Mouse (Mus musculus) MEL (cell line): Measurements from ENCODE around the gene Cggbp1. TPM values are rescaled to one million over a fixed set of nuclear protein-coding genes. Genes with fewer than 3 reads are reported as not detected.
A peak's percentile ranks its signal among the peaks of the same experiment; 100 is the strongest.

ENCODE experiments used
- DNase-seq: peaks from one replicate; pipeline ENCODE4 v3.0.0; 2011; ENCODE audit warnings: low read depth, low spot score
- H3K27ac ChIP-seq: 2 replicates; pipeline ENCODE4 v1.5.1; 2012; ENCODE audit warnings: low read depth, mild to moderate bottlenecking, control low read depth, low read length, moderate library complexity; ENCODE audit not compliant: control insufficient read depth
- H3K27me3 ChIP-seq, 2 experiments: fragments of 150-350 bp in 1 of 2; sonication (generic) in 1 of 2; 2 replicates each; pipeline ENCODE4 v1.6.1; 2012; ENCODE audit warnings: low read length in 2 of 2, mild to moderate bottlenecking in 2 of 2, improper control_type of control experiment in 1 of 2, moderate library complexity in 1 of 2; ENCODE audit not compliant: insufficient read depth in 2 of 2, control insufficient read depth in 1 of 2
- H3K36me3 ChIP-seq, 2 experiments: 2 replicates each; pipeline ENCODE4 v1.6.1; 2012 to 2014; ENCODE audit warnings: low read length in 2 of 2, improper control_type of control experiment in 1 of 2, inconsistent platforms in 1 of 2, mild to moderate bottlenecking in 1 of 2; ENCODE audit not compliant: insufficient read depth in 2 of 2, control insufficient read depth in 1 of 2
- H3K4me1 ChIP-seq, 2 experiments: fragments of 150-350 bp in 1 of 2; sonication (generic) in 1 of 2; 2 replicates each; pipeline ENCODE4 v1.6.1; 2012; ENCODE audit warnings: low read length in 2 of 2, improper control_type of control experiment in 1 of 2, mild to moderate bottlenecking in 1 of 2; ENCODE audit not compliant: insufficient read depth in 2 of 2, control insufficient read depth in 1 of 2
- H3K4me3 ChIP-seq, 2 experiments: fragments of 150-350 bp in 1 of 2; sonication (generic) in 1 of 2; 2 replicates each; pipeline ENCODE4 v1.5.1; 2012; ENCODE audit warnings: low read depth in 2 of 2, low read length in 2 of 2, mild to moderate bottlenecking in 2 of 2, moderate library complexity in 2 of 2, control low read depth in 1 of 2, improper control_type of control experiment in 1 of 2; ENCODE audit not compliant: control insufficient read depth in 1 of 2, insufficient read depth in 1 of 2
- H3K79me2 ChIP-seq: 2 replicates; pipeline ENCODE4 v1.6.1; 2012; ENCODE audit warnings: mild to moderate bottlenecking, low read length, moderate library complexity; ENCODE audit not compliant: control insufficient read depth, poor library complexity, insufficient read depth
- H3K9ac ChIP-seq: 2 replicates; pipeline ENCODE4 v1.6.1; 2012; ENCODE audit warnings: low read depth, mild to moderate bottlenecking, control low read depth, low read length, moderate library complexity; ENCODE audit not compliant: control insufficient read depth, poor library complexity, severe bottlenecking
- H3K9me3 ChIP-seq: fragments of 150-350 bp; sonication (generic); replicated peaks from 2 replicates; pipeline ENCODE4 v1.6.1; 2012; ENCODE audit warnings: mild to moderate bottlenecking, low read length, improper control_type of control experiment, moderate library complexity; ENCODE audit not compliant: insufficient read depth
- CTCF ChIP-seq, 3 experiments: IDR thresholded peaks in 2 of 3; conservative IDR thresholded peaks in 1 of 3; 2 replicates each; pipeline ENCODE4 v1.5.1; 2011 to 2012; ENCODE audit warnings: low read length in 3 of 3, low read depth in 2 of 3, mild to moderate bottlenecking in 2 of 3, improper control_type of control experiment in 1 of 3, inconsistent platforms in 1 of 3, mixed read lengths in 1 of 3, moderate library complexity in 1 of 3; ENCODE audit not compliant: control insufficient read depth in 1 of 3, insufficient read depth in 1 of 3, poor library complexity in 1 of 3, severe bottlenecking in 1 of 3
- MXI1 ChIP-seq: IDR thresholded peaks from 2 replicates; pipeline ENCODE4 v1.6.1; 2011; ENCODE audit warnings: mild to moderate bottlenecking, low read depth, low read length, improper control_type of control experiment
- POLR2AphosphoS5 ChIP-seq: IDR thresholded peaks from 2 replicates; pipeline ENCODE4 v1.6.1; 2012; ENCODE audit warnings: low read depth, borderline replicate concordance, mild to moderate bottlenecking, inconsistent platforms, low read length, moderate library complexity, mixed read lengths
- RAD21 ChIP-seq: IDR thresholded peaks from 2 replicates; pipeline ENCODE4 v1.6.1; 2011; ENCODE audit warnings: mild to moderate bottlenecking, low read depth, low read length, improper control_type of control experiment
- RCOR1 ChIP-seq: IDR thresholded peaks from 2 replicates; pipeline ENCODE4 v1.6.1; 2012; ENCODE audit warnings: low read depth, mild to moderate bottlenecking, inconsistent platforms, low read length, improper control_type of control experiment
- SMC3 ChIP-seq: IDR thresholded peaks from 2 replicates; pipeline ENCODE4 v1.6.1; 2011; ENCODE audit warnings: low read depth, low read length, improper control_type of control experiment
- TAL1 ChIP-seq: IDR thresholded peaks from 2 replicates; pipeline ENCODE4 v1.6.1; 2012; ENCODE audit warnings: mild to moderate bottlenecking, inconsistent platforms, low read length, moderate library complexity, mixed read lengths
- USF1 ChIP-seq: IDR thresholded peaks from 2 replicates; pipeline ENCODE4 v1.6.1; 2014; ENCODE audit warnings: low read depth, mild to moderate bottlenecking, inconsistent platforms, low read length, improper control_type of control experiment, moderate library complexity
- ZC3H11A ChIP-seq: IDR thresholded peaks from 2 replicates; pipeline ENCODE4 v1.6.1; 2012; ENCODE audit warnings: low read depth, mild to moderate bottlenecking, inconsistent platforms, low read length, improper control_type of control experiment
- polyA plus RNA-seq, 2 experiments: library from polyadenylated mRNA; stranded (reverse) in 1 of 2; unstranded in 1 of 2; fragments of >175 nt in 1 of 2; fragments of >200 nt in 1 of 2; gene quantifications; 2 replicates each; pipeline versions ENCODE4 v1.2.1 to v1.2.4; 2012; ENCODE audit warnings: low replicate concordance in 2 of 2, low read depth in 1 of 2; ENCODE audit not compliant: insufficient read length in 2 of 2, insufficient read depth in 1 of 2, missing spikeins in 1 of 2
- total RNA-seq: library from RNA; depleted of rRNA; stranded (reverse); fragments of 300-350 nt; gene quantifications from 2 replicates; pipeline ENCODE4 v1.2.3, GENCODE M21; 2012; rRNA removed

The Cggbp1 gene
- total and polyA plus RNA-seq, 3 experiments, result 36.3 to 65.5 (median 62.2) TPM

GRCm38 (mm10) chr16:64907112-64907511 lies 55.3 kb downstream of the Cggbp1 start:
- TF ChIP-seq TAL1 (no peak), RCOR1 (no peak), CTCF (IDR thresholded peaks at IDR 0.05 in 2 of 3, conservative IDR thresholded peaks at IDR 0.05 in 1 of 3; ENCODE audit: control insufficient read depth in 1 of 3, insufficient read depth in 1 of 3, low read depth in 2 of 3, low read length in 3 of 3, poor library complexity in 1 of 3, severe bottlenecking in 1 of 3) (peak in 2 of 3 experiments; percentile 6 to 70; a peak in 3 of 6 replicates), RAD21 (peak; percentile 80), ZC3H11A (peak; percentile 52), SMC3 (peak; percentile 59)
- H3K9me3 ChIP-seq, result no peaks in the 10 kb centered on the region
- peaks cover 0 to 2% of the 10 kb centered on the region in 2 experiments; a peak in 1 of 4 replicates for H3K36me3 ChIP-seq
- DNase-seq, result peak; percentile 30
- H3K4me3 ChIP-seq, result no peak overlapping the region
- H3K9ac ChIP-seq, result no peak overlapping the region
- H3K4me1 ChIP-seq, result peaks cover 0 to 4% of the 10 kb centered on the region in 2 experiments; a peak in 3 of 4 replicates
- no peaks in the 10 kb centered on the region for H3K79me2 ChIP-seq
- H3K27ac ChIP-seq, result no peak overlapping the region
- peaks cover 0 to 2% of the 10 kb centered on the region in 2 experiments; a peak in 1 of 4 replicates for H3K27me3 ChIP-seq

DNA sequence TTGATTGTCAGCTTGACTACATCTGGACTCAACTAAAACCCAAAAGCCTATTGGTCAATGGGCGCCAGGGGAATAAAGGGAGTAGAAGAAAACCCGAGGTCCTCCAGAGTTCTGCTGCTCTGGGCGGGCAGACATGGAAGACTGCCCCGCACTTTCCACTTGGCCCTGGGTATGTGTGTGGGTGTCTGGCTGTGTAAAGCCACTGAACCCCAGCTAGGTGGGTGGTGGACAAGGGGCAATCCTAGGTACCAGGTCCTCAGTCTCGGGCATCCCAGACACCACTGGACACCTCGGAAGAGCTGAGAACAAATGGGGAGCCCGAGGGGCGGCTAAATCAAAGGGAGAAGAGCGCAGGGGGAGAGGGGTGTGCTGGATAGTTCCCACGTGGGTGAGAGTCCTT lies 57.0 kb downstream of the Cggbp1 start:
- no peaks in the 10 kb centered on the region for H3K9me3 ChIP-seq
- H3K27ac ChIP-seq, result no peak overlapping the region
- no peak overlapping the region for H3K4me3 ChIP-seq
- TF ChIP-seq ZC3H11A, result no peak
- no peak for TF ChIP-seq USF1
- no peak for TF ChIP-seq MXI1
- no peak for TF ChIP-seq POLR2AphosphoS5
- no peak for TF ChIP-seq SMC3
- no peak overlapping the region for H3K9ac ChIP-seq
- H3K27me3 ChIP-seq, result peaks cover 0 to 2% of the 10 kb centered on the region in 2 experiments; a peak in 2 of 4 replicates
- H3K36me3 ChIP-seq, result peaks cover 0 to 2% of the 10 kb centered on the region in 2 experiments; a peak in 1 of 4 replicates
- H3K4me1 ChIP-seq, result peaks cover 0 to 4% of the 10 kb centered on the region in 2 experiments; a peak in 3 of 4 replicates
- DNase-seq, result no peak
- H3K79me2 ChIP-seq, result no peaks in the 10 kb centered on the region

Other genes with a start within 250 kb of the Cggbp1 start
- gene Csnka2ip, start 249.6 kb upstream of the Cggbp1 start, total RNA-seq, result not detected in 2 replicates
- not detected for gene Csnka2ip, start 249.6 kb upstream of the Cggbp1 start, polyA plus RNA-seq
- 20.5 and 23.8 TPM in 2 replicates for gene 4930453N24Rik, start 80.8 kb upstream of the Cggbp1 start, total RNA-seq
- 10 to 100 TPM in 1 of 2 experiments, not detected in 1; 19.4 TPM for gene 4930453N24Rik, start 80.8 kb upstream of the Cggbp1 start, polyA plus RNA-seq
- gene Zfp654, start 344 bp upstream of the Cggbp1 start, total RNA-seq, result 5.0 and 5.9 TPM in 2 replicates
- 10 to 100 TPM in 1 of 2 experiments, 1 to 10 TPM in 1; 6.9 to 61.6 TPM for gene Zfp654, start 344 bp upstream of the Cggbp1 start, polyA plus RNA-seq